In the genomic region with DNA sequence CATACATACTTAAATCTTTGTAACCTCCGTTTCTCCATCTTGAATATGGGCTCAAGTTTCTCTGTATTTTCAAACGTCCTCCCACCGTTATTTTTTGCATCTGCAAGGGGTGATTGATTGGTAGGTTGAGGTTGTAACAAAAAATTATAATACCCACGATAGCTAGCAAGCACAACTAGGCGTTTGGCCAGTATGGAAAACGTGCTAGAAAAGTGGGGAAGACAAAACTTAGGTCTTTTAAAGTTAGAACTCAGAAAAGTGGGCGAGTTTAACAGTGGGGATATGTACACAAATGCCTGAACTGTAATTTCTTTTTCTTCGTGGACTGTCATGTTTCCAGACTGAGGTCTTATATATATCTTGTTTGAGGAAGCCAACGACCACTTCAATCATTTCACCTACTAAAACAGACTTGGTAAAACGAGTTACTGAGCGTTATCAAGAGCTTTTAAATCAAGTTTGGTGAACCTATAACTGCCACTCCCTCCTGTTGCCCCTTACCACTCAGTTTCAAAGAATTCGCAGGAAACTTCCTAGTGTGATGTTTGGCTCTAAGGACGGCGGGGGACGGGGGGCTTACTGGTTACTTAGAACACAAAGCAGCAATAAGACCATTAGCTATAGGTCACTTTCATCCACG, we compare ENCODE assay signal across 8 mouse cellular contexts. TPM values are rescaled to one million over a fixed set of nuclear protein-coding genes. Genes with fewer than 3 reads are reported as not detected.
DNase-seq lines count a peak whose midpoint lies in the region; ATAC-seq and TF ChIP-seq lines count a peak whose summit lies in the region.

No protein-coding gene starts in this region.

- peaks cover 28% of the 10 kb centered on the region for H3K4me1 ChIP-seq in embryonic facial prominence, embryonic 10.5 days
- H3K4me1 ChIP-seq in hindbrain, embryonic 16.5 days (ENCODE audit: control insufficient read depth, insufficient read depth, low read depth, low read length), result peaks cover 20% of the 10 kb centered on the region
- peaks cover 15% of the 10 kb centered on the region for H3K4me1 ChIP-seq in neural tube, embryonic 12.5 days

- peaks cover 17% of the 10 kb centered on the region for H3K36me3 ChIP-seq in embryonic facial prominence, embryonic 10.5 days (replicated peaks)
- H3K36me3 ChIP-seq in hindbrain, embryonic 16.5 days (ENCODE audit: control insufficient read depth, insufficient read depth, low read length), result no peaks in the 10 kb centered on the region
- H3K36me3 ChIP-seq in neural tube, embryonic 12.5 days, result 0 out of 2 replicates have a peak, but pooled peaks cover 4% of the 10 kb centered on the region

- ATAC-seq in hindbrain, embryonic 16.5 days, result no peak
- no peak for ATAC-seq in neural tube, embryonic 12.5 days (ENCODE audit: low FRiP score, low read depth)

- intact Hi-C loops in left cerebral cortex, adult 2 months (cut with DNase I), result loop anchor here (1.0 kb wide), 1 partner anchor 104 kb away; no protein-coding TSS in a partner anchor

- peak overlapping the region; percentile 100 for H3K27ac ChIP-seq in left cerebral cortex, adult 2 months
- H3K27ac ChIP-seq in embryonic facial prominence, embryonic 10.5 days (replicated peaks), result peak overlapping the region; percentile 96
- peak overlapping the region; percentile 99 for H3K27ac ChIP-seq in hindbrain, embryonic 16.5 days (ENCODE audit: low read depth, low read length)
- H3K27ac ChIP-seq in neural tube, embryonic 12.5 days, result no peak overlapping the region

- H3K4me3 ChIP-seq in left cerebral cortex, adult 2 months, result peak overlapping the region; percentile 92
- H3K4me3 ChIP-seq in embryonic facial prominence, embryonic 10.5 days, result peak overlapping the region; percentile 69
- H3K4me3 ChIP-seq in hindbrain, embryonic 16.5 days (ENCODE audit: low read length), result peak overlapping the region; percentile 73
- H3K4me3 ChIP-seq in neural tube, embryonic 12.5 days, result peak overlapping the region; percentile 63

- DNase-seq in left cerebral cortex, adult 2 months (ENCODE audit: extremely low spot score in 1 of 2, low spot score in 2 of 2), result no peak
- no peak for DNase-seq in left cerebral cortex, adult 11 months (ENCODE audit: low spot score)
- no peak for DNase-seq in embryonic facial prominence, embryonic 10.5 days (ENCODE audit: low spot score)
- no peak for DNase-seq in right cerebral cortex, postnatal 14 days
- DNase-seq in spleen, adult 12 weeks (ENCODE audit: low spot score), result no peak
- DNase-seq in adrenal gland, postnatal 10 days, result no peak

- TF ChIP-seq CTCF in left cerebral cortex, adult 2 months (IDR thresholded peaks at IDR 0.05), result no peak

- H3K9ac ChIP-seq in hindbrain, embryonic 16.5 days (ENCODE audit: low read depth, low read length), result peak overlapping the region; percentile 82
- peak overlapping the region; percentile 54 for H3K9ac ChIP-seq in neural tube, embryonic 12.5 days

- no peaks in the 10 kb centered on the region for H3K27me3 ChIP-seq in embryonic facial prominence, embryonic 10.5 days (replicated peaks; ENCODE audit: low read depth, poor library complexity, severe bottlenecking)
- H3K27me3 ChIP-seq in hindbrain, embryonic 16.5 days (replicated peaks; ENCODE audit: control insufficient read depth, insufficient read depth, low read length), result no peaks in the 10 kb centered on the region
- no peaks in the 10 kb centered on the region for H3K27me3 ChIP-seq in neural tube, embryonic 12.5 days (replicated peaks)

- peak overlapping the region; percentile 68 for H3K4me2 ChIP-seq in hindbrain, embryonic 16.5 days (ENCODE audit: low read length)
- H3K4me2 ChIP-seq in neural tube, embryonic 12.5 days (replicated peaks), result peak overlapping the region; percentile 70

- no peaks in the 10 kb centered on the region for H3K9me3 ChIP-seq in embryonic facial prominence, embryonic 10.5 days
- no peaks in the 10 kb centered on the region for H3K9me3 ChIP-seq in hindbrain, embryonic 16.5 days (ENCODE audit: control insufficient read depth, low read length)
- H3K9me3 ChIP-seq in neural tube, embryonic 12.5 days, result no peaks in the 10 kb centered on the region

- 36% methylated on average over 16 of the region's 16 CpGs for WGBS in embryonic facial prominence, embryonic 10.5 days
- WGBS in hindbrain, embryonic 16.5 days, result 37% methylated on average over 16 of the region's 16 CpGs
- 36% methylated on average over 16 of the region's 16 CpGs for WGBS in neural tube, embryonic 12.5 days

RNA-seq across cellular contexts. Expression of gene Sugt1, which starts 0.9 kb away (rescaled TPM):
- total RNA-seq in left cerebral cortex, adult 2 months (2021), result 10 to 100 TPM; 83.6 to 88.8 TPM
- 151 and 155 TPM in 2 replicates for polyA plus RNA-seq in embryonic facial prominence, embryonic 10.5 days (2016; fragmentation: Nextera tagmentation; extraction: Ambion mirVana)
- 91.2 and 98.6 TPM in 2 replicates for polyA plus RNA-seq in hindbrain, embryonic 16.5 days (2015; fragmentation: Nextera tagmentation; extraction: Ambion mirVana)
- polyA plus RNA-seq in neural tube, embryonic 12.5 days (2016; fragmentation: Nextera tagmentation; extraction: Ambion mirVana), result 118 and 127 TPM in 2 replicates
- total RNA-seq in adrenal gland, postnatal 10 days (2021), result 100 to 1,000 TPM in 1 of 2 experiments, 10 to 100 TPM in 1; 98.5 to 126 TPM
